Mouse (Mus musculus) midbrain, embryonic 12.5 days (tissue): ENCODE measurements around the gene Zfp949. TPM values are rescaled to one million over a fixed set of nuclear protein-coding genes. Genes with fewer than 3 reads are reported as not detected.

Experiments used
- polyA plus RNA-seq: library from polyadenylated mRNA; unstranded; fragments of >200 nt; fragmentation: Nextera tagmentation; extraction: Ambion mirVana; gene quantifications from 2 replicates; pipeline ENCODE4 v1.2.1, GENCODE M21; 2016

Zfp949 gene
- polyA plus RNA-seq, 1 experiment from 2014 or later = 14.1 TPM

Other genes with a start within 250 kb of the Zfp949 start
- gene Nt5e, start 220.8 kb upstream of the Zfp949 start, polyA plus RNA-seq = 0.63 and 0.71 TPM in 2 replicates
- gene Snx14, start 109.1 kb upstream of the Zfp949 start, polyA plus RNA-seq = 22.2 and 24.1 TPM in 2 replicates
- gene Gm20537, start 91.4 kb upstream of the Zfp949 start, polyA plus RNA-seq = 0.42 and 1.8 TPM in 2 replicates
- gene Syncrip, start 65.4 kb upstream of the Zfp949 start, polyA plus RNA-seq = 119 and 121 TPM in 2 replicates
- gene Trim43a, start 32.9 kb downstream of the Zfp949 start, polyA plus RNA-seq = 0.09 TPM in 1 of 2 replicates, not detected in the other
- gene Mthfsl, start 172.3 kb downstream of the Zfp949 start, polyA plus RNA-seq = 31.7 and 32.3 TPM in 2 replicates
- not detected in 2 replicates for gene Bcl2a1d, start 183.9 kb downstream of the Zfp949 start, polyA plus RNA-seq